Mouse (Mus musculus): ENCODE data around the gene Gm45716. TPM values are rescaled to one million over a fixed set of nuclear protein-coding genes. Genes with fewer than 3 reads are reported as not detected.
"Not testable (repeated sequence)": the region's sequence is repeated elsewhere in the genome, so short reads cannot be mapped to it uniquely, and the experiment has no call there.

Gene Gm45716
- polyA plus RNA-seq, 1 experiment from 2014 or later, result 25.0 TPM

DNA sequence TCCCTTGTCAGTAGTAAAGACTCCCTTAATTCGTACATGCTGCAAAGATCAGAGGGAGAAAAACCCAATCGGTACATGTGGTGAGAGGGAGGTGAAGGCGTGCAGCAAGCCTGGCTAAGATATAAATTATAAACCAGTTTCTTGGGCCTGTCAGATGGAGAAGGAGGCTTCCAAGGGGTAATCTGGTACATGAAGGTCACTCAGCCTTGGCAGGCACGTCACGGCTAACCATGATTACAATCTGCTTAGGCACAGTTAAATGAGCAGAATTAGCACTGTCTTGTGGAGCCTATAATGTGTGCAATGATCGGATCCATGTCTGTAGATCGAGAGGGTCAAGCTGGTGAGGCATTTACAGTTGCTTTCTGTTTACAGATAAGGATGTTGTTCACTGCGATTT, 88.7 kb downstream of the Gm45716 start:
- Histone ChIP-seq H3K27me3 (no peaks in the 10 kb centered on the region), H3K36me3 (peaks cover 38% of the 10 kb centered on the region), H3K9me3 (no peaks in the 10 kb centered on the region), H3K9ac (no peak overlapping the region), H3K27ac (replicated peaks) (no peak overlapping the region), H3K4me1 (replicated peaks) (0 out of 2 replicates have a peak, but pooled peaks cover 7% of the 10 kb centered on the region), H3K4me3 (no peak overlapping the region), H3K4me2 (no peak overlapping the region)
- 67% methylated on average over 8 of the region's 8 CpGs for WGBS
- ATAC-seq (ENCODE audit: low read depth), result no peak

DNA sequence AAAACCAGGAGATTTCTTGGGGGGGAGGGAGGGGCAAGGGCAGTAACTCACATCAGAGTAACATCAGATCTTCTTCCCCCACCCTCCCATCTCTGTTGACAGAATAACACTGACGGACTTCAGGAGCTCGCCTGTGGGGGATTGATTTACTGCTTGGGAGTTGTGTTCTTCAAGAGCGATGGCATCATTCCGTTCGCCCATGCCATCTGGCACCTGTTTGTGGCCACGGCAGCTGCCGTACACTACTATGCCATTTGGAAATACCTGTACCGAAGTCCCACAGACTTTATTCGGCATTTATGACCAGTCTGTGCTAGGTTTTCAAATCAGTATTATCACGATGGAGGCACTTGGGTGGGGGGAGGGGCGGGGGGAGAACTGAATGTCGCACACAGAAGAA, 89.1 kb downstream of the Gm45716 start:
- Histone ChIP-seq H3K27ac (replicated peaks) (no peak overlapping the region), H3K4me2 (no peak overlapping the region), H3K9ac (no peak overlapping the region), H3K9me3 (no peaks in the 10 kb centered on the region), H3K27me3 (no peaks in the 10 kb centered on the region), H3K4me3 (no peak overlapping the region), H3K4me1 (replicated peaks) (0 out of 2 replicates have a peak, but pooled peaks cover 7% of the 10 kb centered on the region), H3K36me3 (peaks cover 34% of the 10 kb centered on the region)
- 76% methylated on average over 12 of the region's 12 CpGs for WGBS
- ATAC-seq (ENCODE audit: low read depth), result no peak

DNA sequence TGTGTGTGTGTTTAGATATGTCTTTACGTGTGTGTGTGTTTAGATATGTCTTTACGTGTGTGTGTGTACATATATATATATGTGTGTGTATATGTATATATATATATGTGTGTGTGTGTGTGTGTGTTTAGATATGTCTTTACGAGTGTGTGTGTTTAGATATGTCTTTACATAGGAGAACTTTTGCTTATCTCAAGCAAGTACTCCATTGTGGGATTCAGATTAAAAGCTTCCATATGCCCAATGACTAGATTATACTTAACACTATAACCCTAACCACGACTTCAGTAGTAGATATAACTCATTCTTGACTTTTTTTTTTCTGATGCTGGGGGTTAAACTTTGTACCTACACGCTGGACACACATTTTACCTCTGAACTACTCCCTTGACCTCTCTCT, 92.6 kb downstream of the Gm45716 start:
- H3K4me3 ChIP-seq, result no peak overlapping the region
- H3K9ac ChIP-seq, result no peak overlapping the region
- no peaks in the 10 kb centered on the region for H3K27me3 ChIP-seq
- H3K27ac ChIP-seq (replicated peaks), result no peak overlapping the region
- H3K4me1 ChIP-seq (replicated peaks), result peaks cover 11% of the 10 kb centered on the region; the same call in 1 of the 2 replicates
- no peaks in the 10 kb centered on the region for H3K9me3 ChIP-seq
- ATAC-seq (ENCODE audit: low read depth), result no peak
- peaks cover 7% of the 10 kb centered on the region for H3K36me3 ChIP-seq
- WGBS, result 90% methylated on average over 5 of the region's 5 CpGs
- H3K4me2 ChIP-seq, result no peak overlapping the region

DNA sequence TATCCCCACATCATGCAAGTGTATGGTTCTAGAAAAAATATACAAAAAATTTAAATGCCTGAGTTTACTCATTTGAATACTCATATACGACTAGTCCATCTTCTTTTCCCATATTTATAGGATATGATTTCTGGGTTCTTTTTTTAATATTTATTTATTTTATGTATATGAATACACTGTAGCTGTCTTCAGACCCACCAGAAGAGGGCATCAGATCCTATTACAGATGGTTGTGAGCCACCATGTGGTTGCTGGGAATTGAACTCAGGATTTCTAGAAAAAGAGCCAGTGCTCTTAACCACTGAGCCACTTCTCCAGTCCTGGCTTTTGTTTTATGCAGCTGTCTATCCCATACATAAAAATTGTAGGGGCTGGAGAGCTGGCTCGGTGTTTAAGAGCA, 94.5 kb downstream of the Gm45716 start:
- 84% methylated on average over 2 of the region's 2 CpGs for WGBS

DNA sequence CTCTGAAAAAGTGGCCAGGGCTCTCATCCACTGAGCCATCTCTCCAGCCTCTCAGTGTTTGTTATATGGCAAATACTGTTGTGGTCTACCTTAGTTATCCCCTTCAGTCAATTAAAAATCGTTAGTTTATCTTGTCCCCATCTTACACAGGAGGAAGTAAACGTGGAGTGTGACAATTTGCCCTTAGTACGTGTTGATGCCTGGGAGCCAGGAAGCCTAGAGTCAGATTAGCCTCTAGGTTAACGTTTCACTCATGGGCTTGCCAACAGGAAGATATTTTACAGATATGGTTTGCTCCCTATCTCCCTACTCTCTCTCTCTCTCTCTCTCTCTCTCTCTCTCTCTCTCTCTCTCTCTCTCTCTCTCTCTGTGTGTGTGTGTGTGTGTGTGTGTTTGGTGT, 95.7 kb downstream of the Gm45716 start:
- Histone ChIP-seq H3K4me3 (no peak overlapping the region), H3K9me3 (no peaks in the 10 kb centered on the region)
- WGBS, result 76% methylated on average over 4 of the region's 4 CpGs

More for the DNA sequence above, 94.5 kb downstream of the Gm45716 start:
- H3K36me3 ChIP-seq; H3K27me3 ChIP-seq; H3K4me2 ChIP-seq; H3K4me1 ChIP-seq (replicated peaks); H3K4me3 ChIP-seq; H3K9ac ChIP-seq; ATAC-seq (ENCODE audit: low read depth); H3K27ac ChIP-seq (replicated peaks); H3K9me3 ChIP-seq: not testable (repeated sequence)

DNA sequence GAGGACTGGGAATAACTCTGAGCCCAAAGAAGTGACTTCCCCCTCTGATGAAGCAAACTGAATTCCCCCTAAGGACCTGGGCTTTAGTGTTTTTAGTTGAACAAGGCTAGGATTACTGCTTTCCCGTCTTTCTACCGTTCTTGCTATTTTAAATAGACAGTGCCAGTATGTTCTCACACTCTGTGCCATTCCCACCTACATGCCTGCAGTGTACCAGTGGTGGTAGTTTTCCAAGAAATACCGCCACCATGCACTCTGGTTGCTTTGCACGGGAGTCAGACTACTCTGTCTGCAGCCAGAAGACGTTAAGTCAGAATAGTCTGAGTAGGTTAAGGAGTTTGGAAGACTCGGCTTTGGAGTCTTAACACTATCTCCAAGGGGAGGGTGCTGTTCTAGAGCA, 96.1 kb downstream of the Gm45716 start:
- Histone ChIP-seq H3K4me2 (no peak overlapping the region), H3K9ac (no peak overlapping the region), H3K4me3 (no peak overlapping the region), H3K9me3 (no peaks in the 10 kb centered on the region), H3K4me1 (replicated peaks) (peaks cover 8% of the 10 kb centered on the region; the same call in 1 of the 2 replicates), H3K36me3 (no peaks in the 10 kb centered on the region), H3K27me3 (no peaks in the 10 kb centered on the region), H3K27ac (replicated peaks) (no peak overlapping the region)
- 89% methylated on average over 6 of the region's 6 CpGs for WGBS
- no peak for ATAC-seq (ENCODE audit: low read depth)

More for the DNA sequence above, 95.7 kb downstream of the Gm45716 start:
- H3K9ac ChIP-seq, result no peak overlapping the region
- H3K4me1 ChIP-seq (replicated peaks), result peaks cover 8% of the 10 kb centered on the region; the same call in 1 of the 2 replicates
- no peak overlapping the region for H3K27ac ChIP-seq (replicated peaks)
- no peak overlapping the region for H3K4me2 ChIP-seq
- no peak for ATAC-seq (ENCODE audit: low read depth)
- H3K27me3 ChIP-seq, result no peaks in the 10 kb centered on the region
- H3K36me3 ChIP-seq, result no peaks in the 10 kb centered on the region

DNA sequence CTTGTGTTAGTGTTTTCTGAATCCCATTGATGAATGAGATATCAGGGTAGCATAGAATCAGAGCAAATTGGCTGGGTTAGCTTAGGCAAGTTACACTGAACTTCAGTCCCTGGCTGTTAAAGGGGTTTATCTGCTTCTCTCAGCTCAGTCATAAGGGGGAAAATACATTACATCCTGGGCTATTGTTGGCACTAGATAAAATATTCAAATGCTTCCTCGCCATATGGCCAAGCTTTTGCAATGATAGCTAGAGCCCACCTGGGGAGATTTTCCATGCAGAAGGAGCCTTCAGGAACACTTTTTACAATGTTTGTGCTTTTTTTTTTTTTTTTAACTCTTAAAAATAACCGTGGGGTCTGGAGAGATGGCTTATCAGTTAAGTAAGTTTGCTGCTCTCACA, 96.6 kb downstream of the Gm45716 start:
- no peaks in the 10 kb centered on the region for H3K36me3 ChIP-seq
- H3K27ac ChIP-seq (replicated peaks), result no peak overlapping the region
- H3K9me3 ChIP-seq, result no peaks in the 10 kb centered on the region
- no peak overlapping the region for H3K9ac ChIP-seq
- WGBS, result 66% methylated on average over 2 of the region's 2 CpGs
- H3K4me1 ChIP-seq (replicated peaks), result peaks cover 8% of the 10 kb centered on the region; the same call in 1 of the 2 replicates
- no peak overlapping the region for H3K4me2 ChIP-seq
- H3K4me3 ChIP-seq, result no peak overlapping the region
- ATAC-seq (ENCODE audit: low read depth), result no peak
- H3K27me3 ChIP-seq, result no peaks in the 10 kb centered on the region

DNA sequence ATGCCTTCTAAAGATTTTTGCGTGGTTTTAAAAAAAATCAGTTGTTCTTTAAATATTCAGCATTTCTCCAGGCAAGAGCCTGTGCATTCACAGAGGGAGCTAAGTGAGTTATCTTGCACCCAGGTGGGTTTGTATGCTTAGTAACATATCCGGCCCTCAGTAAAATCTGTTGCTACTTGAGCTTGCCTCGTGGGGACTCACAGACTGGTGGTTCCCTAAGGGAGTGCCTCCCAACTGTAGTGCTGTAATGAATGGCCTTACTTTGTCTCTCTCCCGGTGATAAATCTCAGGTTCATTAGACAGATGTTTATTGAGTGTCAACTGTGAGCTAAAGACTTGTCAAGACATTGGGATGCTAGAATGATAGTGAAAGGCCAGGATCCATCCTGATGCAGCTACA, 97.1 kb downstream of the Gm45716 start:
- H3K27me3 ChIP-seq, result no peaks in the 10 kb centered on the region
- H3K9me3 ChIP-seq, result no peaks in the 10 kb centered on the region
- H3K36me3 ChIP-seq, result no peaks in the 10 kb centered on the region
- no peak overlapping the region for H3K27ac ChIP-seq (replicated peaks)
- ATAC-seq (ENCODE audit: low read depth), result no peak
- H3K9ac ChIP-seq, result no peak overlapping the region
- no peak overlapping the region for H3K4me3 ChIP-seq
- H3K4me2 ChIP-seq, result no peak overlapping the region
- WGBS, result 65% methylated on average over 4 of the region's 4 CpGs
- peaks cover 8% of the 10 kb centered on the region; the same call in 1 of the 2 replicates for H3K4me1 ChIP-seq (replicated peaks)

DNA sequence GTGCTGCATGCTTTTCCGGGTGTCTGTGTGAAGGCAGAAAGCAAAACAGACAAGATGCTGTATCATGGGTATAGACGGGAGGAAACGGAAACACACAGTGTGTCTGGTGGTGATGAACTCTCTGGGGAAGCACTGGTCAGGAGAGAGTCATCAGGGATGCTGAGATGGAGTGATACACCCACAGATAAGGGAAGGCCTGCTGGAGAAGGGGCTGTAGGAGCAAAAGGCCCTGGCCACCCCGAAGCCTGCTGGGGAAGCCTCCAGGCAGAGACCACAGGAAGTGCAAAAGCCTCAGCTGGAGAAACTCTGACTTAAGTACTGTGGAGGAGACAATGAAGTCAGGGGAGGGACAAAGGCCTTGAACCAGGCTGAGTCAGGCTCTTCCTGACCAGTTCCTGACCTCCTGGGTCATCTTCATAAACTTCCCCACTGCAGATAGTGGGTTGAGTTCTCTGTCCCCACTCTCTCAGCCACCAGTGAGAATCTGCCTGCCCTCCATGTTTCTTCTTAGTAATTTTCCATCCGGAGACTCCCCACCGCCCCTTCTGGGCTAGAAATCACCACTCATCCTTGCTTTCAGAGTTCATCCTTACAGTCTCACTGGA, 99.2 kb downstream of the Gm45716 start:
- Histone ChIP-seq H3K27ac (replicated peaks) (no peak overlapping the region), H3K9me3 (no peaks in the 10 kb centered on the region), H3K4me1 (replicated peaks) (peaks cover 8% of the 10 kb centered on the region; the same call in 1 of the 2 replicates), H3K9ac (no peak overlapping the region), H3K4me3 (no peak overlapping the region), H3K36me3 (no peaks in the 10 kb centered on the region), H3K27me3 (no peaks in the 10 kb centered on the region), H3K4me2 (no peak overlapping the region)
- whole genome bisulfite sequencing, result 90% methylated on average over 6 of the region's 6 CpGs
- ATAC-seq (ENCODE audit: low read depth), result no peak

DNA sequence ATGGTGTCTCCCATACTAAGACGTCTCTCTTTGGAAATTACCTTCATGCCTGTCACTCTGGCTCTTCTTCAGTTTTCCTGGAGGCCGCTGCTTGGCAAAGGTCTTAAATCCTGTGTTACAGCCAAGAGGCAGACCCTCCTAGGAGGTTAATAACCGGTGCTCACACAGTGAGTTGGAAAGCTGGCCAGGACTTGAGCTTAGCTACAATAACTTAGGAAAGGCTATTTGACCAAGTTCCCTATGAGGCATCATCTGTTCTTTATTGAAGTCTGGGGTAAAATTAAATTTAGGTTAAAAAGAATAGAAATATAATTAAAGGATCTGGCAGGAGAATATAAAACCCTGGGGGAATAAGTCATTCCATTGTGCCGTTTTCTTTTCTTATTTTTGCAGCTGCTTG, 103.7 kb downstream of the Gm45716 start:
- H3K27me3 ChIP-seq, result no peaks in the 10 kb centered on the region
- H3K9ac ChIP-seq, result no peak overlapping the region
- no peak overlapping the region for H3K4me2 ChIP-seq
- 72% methylated on average over 4 of the region's 4 CpGs for WGBS
- no peak overlapping the region for H3K27ac ChIP-seq (replicated peaks)
- H3K4me1 ChIP-seq (replicated peaks), result no peaks in the 10 kb centered on the region
- no peaks in the 10 kb centered on the region for H3K36me3 ChIP-seq
- no peak for ATAC-seq (ENCODE audit: low read depth)
- no peak overlapping the region for H3K4me3 ChIP-seq
- H3K9me3 ChIP-seq, result no peaks in the 10 kb centered on the region

DNA sequence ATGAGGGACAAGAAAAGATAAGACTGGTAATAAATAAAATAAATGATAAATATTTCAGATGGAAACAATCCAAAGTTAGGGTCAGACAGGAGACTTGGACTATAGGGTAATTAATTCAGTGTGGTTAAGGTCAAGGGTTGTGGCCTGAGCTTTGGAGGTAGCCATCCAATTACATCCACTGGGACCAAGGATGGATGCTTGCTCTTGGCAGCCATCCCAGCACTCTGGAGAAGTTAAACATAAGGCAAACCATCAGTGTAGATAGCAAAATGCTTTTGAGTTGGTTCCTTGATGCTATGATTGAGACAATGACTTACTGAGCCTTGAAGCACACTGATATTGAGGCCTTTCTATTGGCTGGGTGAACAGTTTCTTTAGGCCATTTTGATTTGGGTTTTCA, 105.3 kb downstream of the Gm45716 start:
- H3K4me3 ChIP-seq, result no peak overlapping the region
- H3K36me3 ChIP-seq, result no peaks in the 10 kb centered on the region
- no peaks in the 10 kb centered on the region for H3K27me3 ChIP-seq
- no peak overlapping the region for H3K27ac ChIP-seq (replicated peaks)
- H3K4me2 ChIP-seq, result no peak overlapping the region
- H3K4me1 ChIP-seq (replicated peaks), result no peaks in the 10 kb centered on the region
- H3K9me3 ChIP-seq, result no peaks in the 10 kb centered on the region
- no peak overlapping the region for H3K9ac ChIP-seq
- no peak for ATAC-seq (ENCODE audit: low read depth)

DNA sequence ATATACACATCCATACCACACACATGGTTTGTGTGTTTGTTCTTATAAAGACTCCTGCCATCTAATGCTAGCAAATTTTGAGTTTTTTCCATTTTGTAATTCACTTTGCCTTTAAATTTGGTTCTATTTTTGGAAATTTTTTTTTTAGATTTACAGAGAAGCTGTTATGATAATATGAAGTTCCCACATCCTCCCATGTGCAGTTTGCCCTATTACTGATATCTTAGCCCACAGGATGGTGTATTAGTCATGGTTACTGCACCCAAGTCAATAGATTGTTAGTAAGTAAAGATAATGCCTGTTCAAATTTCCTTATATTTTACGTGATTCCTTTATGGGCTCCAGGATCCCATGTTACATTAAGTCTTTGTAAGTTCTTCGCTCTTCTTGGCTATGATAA, 107.1 kb downstream of the Gm45716 start:
- no peak overlapping the region for H3K27ac ChIP-seq (replicated peaks)
- no peak for ATAC-seq (ENCODE audit: low read depth)
- H3K9me3 ChIP-seq, result no peaks in the 10 kb centered on the region
- H3K4me3 ChIP-seq, result no peak overlapping the region
- H3K27me3 ChIP-seq, result no peaks in the 10 kb centered on the region
- H3K4me1 ChIP-seq (replicated peaks), result no peaks in the 10 kb centered on the region
- no peaks in the 10 kb centered on the region for H3K36me3 ChIP-seq
- H3K4me2 ChIP-seq, result no peak overlapping the region
- no peak overlapping the region for H3K9ac ChIP-seq
- 92% methylated on average over 2 of the region's 2 CpGs for WGBS

Measured in neural tube, embryonic 13.5 days (tissue).